Mouse (Mus musculus) kidney, adult 9 months (tissue): Measurements from ENCODE around the gene Pck1.
A peak's percentile ranks its signal among the peaks of the same experiment; 100 is the strongest.

Source experiments
- DNase-seq: peaks from one replicate; pipeline ENCODE4 v3.0.0; 2022

Pck1 gene

GRCm38 (mm10) chr2:173175703-173176102 lies 22.9 kb downstream of the Pck1 start:
- peak; percentile 19 for DNase-seq

DNA sequence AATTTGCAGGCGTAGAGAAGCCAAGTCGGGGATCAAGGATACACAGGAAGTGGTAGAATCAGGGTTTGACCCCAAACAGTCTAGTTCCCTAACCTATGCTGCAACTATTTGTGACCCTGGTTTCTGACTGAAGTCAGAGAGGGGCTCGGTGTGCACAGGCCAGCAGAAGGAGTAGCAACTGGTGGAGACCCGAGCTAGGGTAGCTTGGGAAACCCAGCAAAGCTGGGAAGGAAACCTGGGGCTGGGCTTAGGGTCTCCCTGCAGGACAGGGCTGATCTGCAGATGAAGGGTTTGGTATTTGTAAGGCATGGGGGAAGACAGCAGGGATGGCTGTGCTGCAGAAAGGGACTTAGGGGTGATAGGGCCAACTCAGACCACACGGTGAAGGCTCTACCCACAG lies 24.6 kb downstream of the Pck1 start:
- peak; percentile 11 for DNase-seq

DNA sequence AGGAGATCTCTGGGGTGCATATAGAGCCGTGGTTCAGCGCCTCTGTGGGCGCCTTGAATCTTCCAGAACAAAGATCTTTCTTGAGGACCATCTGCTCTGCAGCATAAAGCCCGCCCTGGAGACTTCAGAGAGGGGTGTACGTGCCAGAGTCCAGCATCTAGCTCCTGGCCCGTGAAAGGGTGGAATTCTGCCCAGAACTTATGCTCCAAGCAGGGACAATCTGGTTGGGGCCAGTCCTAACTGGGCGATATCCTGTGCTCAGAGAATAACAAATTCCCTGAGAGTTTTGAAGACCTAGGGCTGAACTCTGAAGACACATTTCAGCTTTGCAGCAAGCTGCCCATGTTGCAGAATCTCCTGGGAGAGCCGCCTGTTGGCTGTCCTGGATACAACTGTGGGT lies 25.1 kb downstream of the Pck1 start:
- DNase-seq, result peak; percentile 92

- peak; percentile 7 for DNase-seq
These were observed 26.2 kb downstream of the Pck1 start for GRCm38 (mm10) chr2:173179046-173179445.

- DNase-seq, result peak; percentile 6
These were observed 27.2 kb downstream of the Pck1 start for GRCm38 (mm10) chr2:173180026-173180425.

GRCm38 (mm10) chr2:173180721-173181388 lies 28.0 kb downstream of the Pck1 start:
- DNase-seq, result peak; percentile 13

DNA sequence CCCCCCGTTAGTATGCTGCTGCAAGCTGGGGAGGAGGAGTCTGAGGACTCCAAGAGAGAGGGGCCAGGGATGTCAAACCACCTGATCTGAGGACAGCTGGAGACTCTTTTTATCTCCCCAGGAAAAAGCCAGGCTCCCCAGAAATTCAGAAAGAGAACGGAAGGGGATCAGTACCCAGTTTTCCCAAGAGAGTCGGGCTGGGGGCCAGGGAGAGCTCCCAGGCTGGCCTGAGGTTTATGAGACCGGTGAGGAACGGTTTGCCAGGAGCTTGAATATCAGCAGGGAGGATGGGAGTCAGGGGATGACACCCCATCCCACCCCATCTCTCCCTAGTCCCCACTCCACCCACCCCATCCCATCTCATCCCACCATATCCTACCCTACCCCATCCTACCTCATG lies 28.6 kb downstream of the Pck1 start:
- no peak for DNase-seq

- DNase-seq, result peak; percentile 71
These were observed 29.1 kb downstream of the Pck1 start for GRCm38 (mm10) chr2:173181901-173182300.

DNA sequence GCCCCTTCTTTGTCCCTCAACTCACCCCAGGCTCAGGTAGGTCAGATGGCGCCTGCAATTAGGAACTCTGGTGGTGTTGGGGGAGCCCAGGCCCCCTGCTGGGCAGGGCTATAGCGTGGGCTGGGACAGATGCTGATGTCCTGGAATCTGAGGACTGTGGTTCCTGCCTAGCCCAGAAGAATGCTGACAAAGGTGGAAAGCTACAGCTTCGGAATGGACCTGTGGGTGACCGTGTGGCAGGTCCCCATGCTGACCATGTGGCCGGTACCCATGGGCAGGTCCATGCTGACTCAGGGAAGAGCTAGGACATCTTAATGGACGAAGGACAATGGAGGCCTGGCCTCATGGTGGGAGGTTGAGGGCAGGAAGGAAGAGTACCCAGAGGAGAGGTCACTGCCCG lies 29.9 kb downstream of the Pck1 start:
- peak; percentile 17 for DNase-seq

DNA sequence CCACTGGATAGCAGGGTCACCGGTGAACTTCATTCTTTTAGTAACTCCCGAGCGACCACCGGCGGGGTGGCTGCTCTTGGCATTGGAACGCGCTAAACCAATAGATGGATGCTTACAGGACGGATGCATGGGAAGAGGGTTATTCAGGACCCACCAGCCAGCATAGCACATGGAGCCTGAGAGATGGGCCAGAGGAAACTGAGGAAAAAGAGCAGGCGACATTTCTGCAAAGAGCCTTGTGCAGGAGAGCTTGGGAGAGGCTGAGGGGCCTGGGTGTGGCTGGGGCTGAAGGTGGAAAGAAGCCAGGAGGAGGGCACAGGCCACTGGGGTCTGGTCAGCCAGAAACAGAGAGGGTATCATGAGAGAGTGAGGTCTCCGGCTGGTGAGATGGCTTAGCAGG lies 30.5 kb downstream of the Pck1 start:
- peak; percentile 6 for DNase-seq

- peak; percentile 87 for DNase-seq
These were observed 31.1 kb downstream of the Pck1 start for GRCm38 (mm10) chr2:173183836-173184460.

DNA sequence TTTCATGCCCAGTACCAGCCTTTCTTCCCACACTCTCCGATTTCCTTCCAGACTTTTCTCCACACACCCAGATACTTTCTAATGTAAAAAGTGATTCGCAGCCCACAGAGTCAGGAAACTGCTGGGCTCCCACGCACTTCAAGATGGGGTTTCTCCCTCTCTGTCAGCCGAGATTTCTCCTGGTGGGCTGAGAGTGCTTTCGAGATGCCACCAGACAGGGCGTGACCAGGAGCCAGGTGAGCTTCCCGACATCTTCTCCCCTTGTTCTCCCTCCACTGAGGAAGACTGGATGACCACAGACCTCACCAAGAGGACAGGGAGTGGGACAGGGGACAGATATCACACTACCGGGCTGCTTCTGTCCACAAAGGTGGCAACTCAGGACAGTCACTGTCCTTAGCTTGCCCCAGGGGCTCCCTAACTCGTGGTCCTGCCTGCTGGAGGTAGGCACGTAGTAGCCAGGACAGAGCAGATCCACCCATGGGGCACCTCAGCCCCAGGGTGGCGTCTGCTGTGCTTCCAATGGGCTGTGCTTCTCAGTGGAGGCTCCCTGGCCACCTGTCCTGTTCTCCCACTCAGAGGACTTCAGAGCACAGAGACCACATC lies 31.7 kb downstream of the Pck1 start:
- DNase-seq, result peak; percentile 11

DNA sequence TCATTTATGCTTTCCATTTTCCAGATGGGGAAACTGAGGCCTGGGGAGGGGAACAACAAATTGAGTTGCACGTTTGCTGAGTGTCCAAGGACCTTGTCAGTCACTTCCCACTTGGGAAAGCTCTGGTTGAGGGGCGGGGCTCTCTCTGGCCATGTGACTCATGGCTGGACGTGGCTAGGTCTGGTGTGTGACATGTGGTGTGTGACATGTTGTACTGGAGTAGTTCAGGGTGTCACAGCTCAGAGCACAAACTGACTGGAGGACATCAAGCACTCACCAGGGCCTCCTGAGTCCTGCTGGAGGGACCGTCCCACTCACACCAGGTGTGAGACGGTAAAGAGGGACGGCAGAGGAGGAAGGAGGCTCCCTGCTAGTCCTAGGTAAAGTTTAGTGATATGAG lies 32.4 kb downstream of the Pck1 start:
- peak; percentile 7 for DNase-seq

DNA sequence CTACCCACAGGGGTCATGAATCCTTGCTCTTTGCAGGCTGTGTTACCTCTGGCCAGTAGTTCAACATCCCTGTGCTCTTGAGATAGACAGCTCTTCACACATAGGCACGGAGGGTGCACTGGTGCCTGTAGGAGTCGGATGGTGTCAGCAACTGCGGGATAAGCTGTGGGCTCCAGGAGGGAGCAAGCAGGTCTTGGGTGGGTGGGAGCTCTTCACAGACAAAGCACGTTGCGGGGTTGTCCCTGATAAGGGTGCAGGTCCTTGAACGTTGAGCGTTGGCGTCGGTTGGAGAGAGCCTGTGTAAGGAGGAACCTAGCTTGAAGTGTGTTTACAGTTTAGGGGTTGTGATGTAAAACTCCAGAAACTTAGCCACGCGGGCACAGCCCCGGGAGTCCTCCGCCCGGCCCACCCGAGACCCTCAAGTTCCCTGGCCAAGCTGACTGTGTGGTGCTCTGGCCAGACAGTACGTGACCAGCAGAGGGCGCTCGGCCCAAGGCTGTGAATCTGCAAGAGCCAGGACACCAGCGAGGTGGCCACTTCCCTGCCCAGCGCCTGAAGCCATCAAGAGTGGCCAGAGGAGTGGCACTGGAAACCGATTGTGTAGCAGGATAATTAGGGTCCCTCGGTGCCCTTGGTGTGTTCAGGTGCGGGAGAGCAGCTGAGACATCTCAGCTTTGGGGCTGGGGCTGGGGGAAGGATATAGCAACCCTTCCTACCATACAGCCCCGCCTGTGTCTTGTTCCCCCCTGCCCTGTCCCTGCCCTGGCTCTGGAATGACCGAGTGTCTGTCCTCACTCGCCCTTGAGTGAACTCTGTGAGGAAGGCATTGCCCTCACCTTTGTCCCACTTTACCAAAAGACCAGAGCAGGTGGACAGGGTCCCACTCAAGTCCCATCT lies 33.4 kb downstream of the Pck1 start:
- peak; percentile 88 for DNase-seq

DNA sequence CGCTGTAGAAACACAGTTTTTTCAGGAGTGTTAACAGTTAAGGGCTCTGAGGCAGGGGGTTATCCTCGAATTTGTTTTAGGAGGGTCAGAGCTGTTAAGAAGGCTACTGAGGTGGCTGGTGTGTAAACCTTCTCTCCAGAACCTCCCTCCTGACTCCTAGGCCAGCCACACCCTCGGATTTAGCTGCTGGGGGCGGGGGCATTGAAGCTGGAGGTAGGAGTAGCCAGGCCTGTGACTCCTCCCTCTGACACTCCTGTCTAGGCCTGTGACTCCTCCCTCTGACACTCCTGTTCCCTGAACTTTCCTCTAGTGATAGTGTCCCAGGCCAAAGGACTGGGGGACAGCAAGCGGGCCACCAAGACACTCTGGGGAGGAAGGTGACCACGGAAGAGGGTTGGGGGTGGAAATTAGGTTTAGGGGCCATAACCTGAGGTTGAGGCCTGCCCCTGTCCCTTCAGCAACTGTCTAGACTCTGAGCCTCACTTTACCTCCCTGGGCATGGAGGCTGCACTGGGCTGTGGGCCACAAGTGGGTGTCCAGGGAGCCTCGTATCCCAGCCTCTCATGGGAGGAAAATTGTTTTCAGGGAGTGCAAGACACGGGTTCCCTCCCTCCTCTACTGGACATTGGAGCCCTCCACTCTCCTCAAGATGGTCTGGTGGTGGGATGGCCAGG lies 34.5 kb downstream of the Pck1 start:
- DNase-seq, result peak; percentile 51

- no peak for DNase-seq
These were observed 41.9 kb downstream of the Pck1 start for GRCm38 (mm10) chr2:173194796-173195195.

DNA sequence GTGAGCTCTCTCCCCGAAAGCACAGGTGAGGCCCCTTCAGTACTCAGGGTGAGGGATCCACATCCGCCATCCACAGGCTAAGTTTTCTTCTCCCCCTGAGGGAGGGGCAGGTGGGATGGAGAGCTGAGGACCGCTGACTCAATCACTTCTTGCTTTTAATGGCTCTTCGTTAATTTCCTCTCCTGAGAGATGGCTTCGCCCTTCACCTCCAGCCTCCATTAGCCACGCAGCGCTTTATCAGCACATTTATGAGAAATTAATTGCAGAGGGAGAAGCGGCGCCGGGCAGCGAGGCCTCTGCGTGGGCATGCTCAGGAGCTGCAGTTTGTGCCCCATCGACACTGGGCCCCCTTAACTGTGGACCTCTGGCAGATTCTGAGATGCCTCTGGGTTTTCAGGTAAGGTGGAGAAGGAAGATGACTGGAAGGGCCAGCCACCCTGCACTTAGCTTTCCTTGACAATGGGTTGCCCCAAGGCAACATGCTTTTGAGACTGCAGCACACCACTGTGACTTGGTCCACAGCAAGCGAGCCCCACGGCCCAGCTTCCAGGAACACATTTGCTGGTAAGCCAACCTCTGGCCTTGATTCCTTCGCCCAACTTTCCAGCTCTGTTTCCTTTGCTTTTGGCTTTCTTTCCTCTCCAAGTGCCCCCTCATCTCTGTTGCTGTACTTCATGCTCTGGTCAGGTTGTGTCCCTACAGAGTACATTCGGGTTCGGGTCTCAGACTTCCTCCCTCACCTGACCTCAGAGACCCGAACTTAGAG lies 50.3 kb downstream of the Pck1 start:
- no peak for DNase-seq

- DNase-seq, result no peak
These were observed 50.9 kb downstream of the Pck1 start for GRCm38 (mm10) chr2:173203726-173204125.

GRCm38 (mm10) chr2:173204671-173205070 lies 51.8 kb downstream of the Pck1 start:
- no peak for DNase-seq

- DNase-seq, result no peak
These were observed 52.8 kb downstream of the Pck1 start for GRCm38 (mm10) chr2:173205563-173206099.

GRCm38 (mm10) chr2:173207051-173207450 lies 54.2 kb downstream of the Pck1 start:
- no peak for DNase-seq
